Mouse (Mus musculus) liver, embryonic 15.5 days (tissue): ENCODE data around the gene Slc35f1. TPM values are rescaled to one million over a fixed set of nuclear protein-coding genes. Genes with fewer than 3 reads are reported as not detected.

ENCODE experiments used
- ATAC-seq: fragments of 200-750 bp; cut with Nextera tagmentation; 2 replicates; pipeline ENCODE4 v1.8.0; 2017; ENCODE audit warnings: moderate number of reproducible peaks, mild to moderate bottlenecking, moderate library complexity; ENCODE audit not compliant: insufficient read depth
- H3K27ac ChIP-seq: fragments of 300-500 bp; sonication (generic); replicated peaks from 2 replicates; pipeline ENCODE4 v1.5.1; 2015; ENCODE audit warnings: mild to moderate bottlenecking, inconsistent platforms
- H3K27me3 ChIP-seq: fragments of 300-500 bp; sonication (generic); 2 replicates; pipeline ENCODE4 v1.6.1; 2015; ENCODE audit warnings: mild to moderate bottlenecking, inconsistent platforms
- H3K36me3 ChIP-seq: fragments of 300-500 bp; sonication (generic); replicated peaks from 2 replicates; pipeline ENCODE4 v1.6.1; 2015; ENCODE audit warnings: moderate library complexity, mild to moderate bottlenecking, inconsistent platforms
- H3K4me1 ChIP-seq: fragments of 300-500 bp; sonication (generic); replicated peaks from 2 replicates; pipeline ENCODE4 v1.6.1; 2015; ENCODE audit warnings: inconsistent platforms
- H3K4me2 ChIP-seq: fragments of 300-500 bp; sonication (generic); 2 replicates; pipeline ENCODE4 v1.6.1; 2015; ENCODE audit warnings: moderate library complexity, mild to moderate bottlenecking, inconsistent platforms
- H3K4me3 ChIP-seq: fragments of 300-500 bp; sonication (generic); replicated peaks from 2 replicates; pipeline ENCODE4 v1.5.1; 2015; ENCODE audit warnings: mild to moderate bottlenecking, inconsistent platforms
- H3K9ac ChIP-seq: fragments of 300-500 bp; sonication (generic); 2 replicates; pipeline ENCODE4 v1.6.1; 2015; ENCODE audit warnings: moderate library complexity, mild to moderate bottlenecking, inconsistent platforms
- H3K9me3 ChIP-seq: fragments of 300-500 bp; sonication (generic); replicated peaks from 2 replicates; pipeline ENCODE4 v1.6.1; 2016; ENCODE audit warnings: inconsistent platforms
- WGBS: fragments of 180-500 bp; shearing (Covaris S2); methylation state at CpG from one replicate; pipeline ENCODE4 v1.1.7; 2015; ENCODE audit warnings: mixed read lengths; ENCODE audit not compliant: insufficient replicate concordance; 5-methylcytosine and 5-hydroxymethylcytosine counted together
- polyA plus RNA-seq: library from polyadenylated mRNA; unstranded; fragments of >200 nt; fragmentation: Nextera tagmentation; extraction: Ambion mirVana; gene quantifications from 2 replicates; pipeline ENCODE4 v1.2.1, GENCODE M21; 2015

Gene Slc35f1
- polyA plus RNA-seq, 1 experiment from 2014 or later, result 0.03 TPM

DNA sequence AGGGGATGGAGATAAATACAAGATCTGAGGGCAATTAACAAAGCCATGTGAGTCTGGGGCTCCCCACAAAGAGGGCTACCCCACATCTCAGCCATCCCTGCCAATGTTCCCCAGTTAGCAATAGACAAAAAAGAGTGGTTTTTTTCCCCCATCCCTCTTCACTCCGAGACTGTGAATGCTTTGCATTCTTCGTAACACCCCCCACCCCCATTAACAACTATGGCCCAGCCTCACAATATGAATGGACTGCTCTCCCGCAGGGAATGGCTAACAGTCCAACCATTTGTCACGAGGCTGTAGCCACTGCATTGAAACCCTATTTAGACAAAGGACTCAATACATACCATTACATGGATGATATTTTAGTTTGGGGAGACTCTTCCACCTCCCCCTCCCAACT is 338.1 kb downstream of the Slc35f1 start:
- Histone ChIP-seq H3K4me1 (no peaks in the 10 kb centered on the region), H3K27ac (no peak overlapping the region)
- no peak for ATAC-seq

GRCm38 (mm10) chr10:53035202-53035601 is 344.9 kb downstream of the Slc35f1 start:
- H3K9me3 ChIP-seq, result no peaks in the 10 kb centered on the region
- no peak overlapping the region for H3K9ac ChIP-seq
- H3K27me3 ChIP-seq, result no peaks in the 10 kb centered on the region
- no peak overlapping the region for H3K4me3 ChIP-seq
- H3K36me3 ChIP-seq, result no peaks in the 10 kb centered on the region
- H3K27ac ChIP-seq, result no peak overlapping the region
- H3K4me2 ChIP-seq, result no peak overlapping the region
- no peak for ATAC-seq
- no peaks in the 10 kb centered on the region for H3K4me1 ChIP-seq
- WGBS, result 22% methylated on average over 1 of the region's 1 CpGs

More for the DNA sequence above, 338.1 kb downstream of the Slc35f1 start:
- H3K9me3 ChIP-seq, result no peaks in the 10 kb centered on the region
- no peaks in the 10 kb centered on the region for H3K36me3 ChIP-seq
- WGBS, result 47% methylated on average over 4 of the region's 4 CpGs
- H3K4me2 ChIP-seq, result no peak overlapping the region
- H3K4me3 ChIP-seq, result no peak overlapping the region
- no peak overlapping the region for H3K9ac ChIP-seq
- no peaks in the 10 kb centered on the region for H3K27me3 ChIP-seq

- no peaks in the 10 kb centered on the region for H3K36me3 ChIP-seq
- H3K9me3 ChIP-seq, result no peaks in the 10 kb centered on the region
- H3K4me1 ChIP-seq, result no peaks in the 10 kb centered on the region
- no peak overlapping the region for H3K4me3 ChIP-seq
- no peak for ATAC-seq
- no peak overlapping the region for H3K4me2 ChIP-seq
- no peak overlapping the region for H3K9ac ChIP-seq
- no peak overlapping the region for H3K27ac ChIP-seq
- no peaks in the 10 kb centered on the region for H3K27me3 ChIP-seq
Measured at GRCm38 (mm10) chr10:53045931-53046330, 355.6 kb downstream of the Slc35f1 start.

- H3K27ac ChIP-seq, result no peak overlapping the region
- H3K9me3 ChIP-seq, result no peaks in the 10 kb centered on the region
- ATAC-seq, result no peak
- no peak overlapping the region for H3K9ac ChIP-seq
- H3K27me3 ChIP-seq, result no peaks in the 10 kb centered on the region
- no peaks in the 10 kb centered on the region for H3K36me3 ChIP-seq
- no peak overlapping the region for H3K4me2 ChIP-seq
- H3K4me1 ChIP-seq, result no peaks in the 10 kb centered on the region
- H3K4me3 ChIP-seq, result no peak overlapping the region
Measured at GRCm38 (mm10) chr10:53052521-53052920, 362.2 kb downstream of the Slc35f1 start.

GRCm38 (mm10) chr10:53060745-53061144 is 370.4 kb downstream of the Slc35f1 start:
- no peak overlapping the region for H3K4me3 ChIP-seq
- 45% methylated on average over 2 of the region's 2 CpGs for WGBS
- no peak for ATAC-seq
- no peaks in the 10 kb centered on the region for H3K36me3 ChIP-seq
- H3K4me1 ChIP-seq, result no peaks in the 10 kb centered on the region
- H3K27ac ChIP-seq, result no peak overlapping the region
- H3K9me3 ChIP-seq, result no peaks in the 10 kb centered on the region
- H3K27me3 ChIP-seq, result no peaks in the 10 kb centered on the region
- H3K9ac ChIP-seq, result no peak overlapping the region
- H3K4me2 ChIP-seq, result no peak overlapping the region

GRCm38 (mm10) chr10:53062741-53063140 is 372.4 kb downstream of the Slc35f1 start:
- no peak for ATAC-seq
- Histone ChIP-seq H3K9ac (no peak overlapping the region), H3K4me3 (no peak overlapping the region), H3K4me1 (no peaks in the 10 kb centered on the region), H3K27me3 (no peaks in the 10 kb centered on the region), H3K36me3 (no peaks in the 10 kb centered on the region), H3K27ac (no peak overlapping the region), H3K9me3 (no peaks in the 10 kb centered on the region), H3K4me2 (no peak overlapping the region)

- no peak for ATAC-seq
- Histone ChIP-seq H3K4me1 (no peaks in the 10 kb centered on the region), H3K36me3 (no peaks in the 10 kb centered on the region), H3K9me3 (no peaks in the 10 kb centered on the region), H3K27ac (no peak overlapping the region), H3K4me2 (no peak overlapping the region), H3K9ac (no peak overlapping the region), H3K27me3 (no peaks in the 10 kb centered on the region), H3K4me3 (no peak overlapping the region)
- 40% methylated on average over 1 of the region's 1 CpGs for WGBS
Measured at GRCm38 (mm10) chr10:53087811-53088210, 397.5 kb downstream of the Slc35f1 start.

DNA sequence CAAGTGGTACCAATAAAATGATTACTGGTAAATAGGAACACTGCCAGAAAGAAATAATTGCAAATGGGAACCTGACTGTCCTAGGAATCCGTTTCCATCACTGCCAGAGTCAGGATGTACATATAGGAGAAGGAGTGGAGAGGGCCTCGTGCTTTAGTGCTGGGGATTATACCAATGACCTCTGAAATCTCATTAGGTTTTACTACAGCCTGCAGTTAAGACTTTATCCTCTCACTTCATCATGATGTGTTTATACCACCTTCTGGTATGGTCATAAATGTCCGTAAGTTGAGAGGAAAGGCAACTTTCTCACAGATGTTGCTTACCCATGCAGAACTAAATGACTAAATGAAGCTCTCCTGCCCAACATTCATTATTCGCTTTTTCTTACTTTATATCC is 401.2 kb downstream of the Slc35f1 start:
- H3K9ac ChIP-seq, result no peak overlapping the region
- 48% methylated on average over 4 of the region's 4 CpGs for WGBS
- ATAC-seq, result no peak

GRCm38 (mm10) chr10:53096446-53096845 is 406.1 kb downstream of the Slc35f1 start:
- Histone ChIP-seq H3K4me1 (no peaks in the 10 kb centered on the region), H3K27ac (no peak overlapping the region), H3K36me3 (no peaks in the 10 kb centered on the region), H3K9me3 (no peaks in the 10 kb centered on the region), H3K4me2 (no peak overlapping the region), H3K27me3 (no peaks in the 10 kb centered on the region), H3K4me3 (no peak overlapping the region), H3K9ac (no peak overlapping the region)
- ATAC-seq, result no peak
- WGBS, result 56% methylated on average over 3 of the region's 3 CpGs

More for the DNA sequence above, 401.2 kb downstream of the Slc35f1 start:
- Histone ChIP-seq H3K4me3 (no peak overlapping the region), H3K36me3 (no peaks in the 10 kb centered on the region), H3K27ac (no peak overlapping the region), H3K4me1 (no peaks in the 10 kb centered on the region), H3K27me3 (no peaks in the 10 kb centered on the region), H3K9me3 (no peaks in the 10 kb centered on the region), H3K4me2 (no peak overlapping the region)

- H3K4me1 ChIP-seq, result no peaks in the 10 kb centered on the region
- H3K4me3 ChIP-seq, result no peak overlapping the region
- no peaks in the 10 kb centered on the region for H3K36me3 ChIP-seq
- no peaks in the 10 kb centered on the region for H3K27me3 ChIP-seq
- ATAC-seq, result no peak
- no peak overlapping the region for H3K27ac ChIP-seq
- WGBS, result 42% methylated on average over 3 of the region's 3 CpGs
- no peak overlapping the region for H3K4me2 ChIP-seq
- no peaks in the 10 kb centered on the region for H3K9me3 ChIP-seq
- no peak overlapping the region for H3K9ac ChIP-seq
Measured at GRCm38 (mm10) chr10:53100881-53101280, 410.5 kb downstream of the Slc35f1 start.

DNA sequence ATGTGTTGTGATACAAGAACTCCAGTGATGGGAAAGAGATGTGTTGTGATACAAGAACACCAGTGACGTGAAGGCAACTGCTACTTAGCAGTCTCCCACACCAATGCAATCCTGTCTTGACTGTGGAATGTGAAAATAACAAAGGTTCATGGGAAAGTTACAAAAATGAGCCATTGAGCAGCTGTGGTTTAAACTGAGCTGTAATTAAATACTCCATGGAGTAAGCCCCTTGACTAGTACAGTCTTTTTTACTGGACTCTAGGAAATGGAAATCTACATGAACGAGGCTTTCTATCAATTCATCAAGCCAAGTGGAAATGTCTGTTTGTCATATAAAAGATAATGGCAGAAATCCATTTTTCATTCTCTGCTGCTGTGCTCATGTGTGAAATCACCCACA is 411.1 kb downstream of the Slc35f1 start:
- 66% methylated on average over 2 of the region's 2 CpGs for WGBS
- no peaks in the 10 kb centered on the region for H3K9me3 ChIP-seq

DNA sequence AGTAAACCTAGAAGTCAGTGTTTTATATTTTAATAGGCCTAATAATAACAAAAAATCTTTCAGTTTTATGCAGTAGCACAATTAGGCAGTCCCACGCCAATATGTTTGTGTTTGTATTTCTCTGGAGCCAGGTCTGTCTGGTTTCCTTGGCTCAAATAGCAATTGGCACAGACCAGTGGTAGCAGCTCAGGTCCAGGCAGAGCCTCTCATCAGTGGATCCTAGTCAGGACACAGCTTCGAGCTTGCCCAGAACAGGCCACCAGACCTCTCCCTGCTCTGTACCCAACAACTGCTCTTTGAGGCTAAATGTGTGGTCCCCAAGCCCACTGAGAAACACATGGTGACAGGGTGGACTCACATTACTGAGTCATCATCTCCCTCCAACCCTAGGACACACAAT is 412.1 kb downstream of the Slc35f1 start:
- Histone ChIP-seq H3K4me3 (no peak overlapping the region), H3K4me1 (no peaks in the 10 kb centered on the region), H3K9ac (no peak overlapping the region), H3K27ac (no peak overlapping the region), H3K27me3 (no peaks in the 10 kb centered on the region), H3K4me2 (no peak overlapping the region), H3K36me3 (no peaks in the 10 kb centered on the region), H3K9me3 (no peaks in the 10 kb centered on the region)
- WGBS, result 57% methylated on average over 2 of the region's 2 CpGs
- ATAC-seq, result no peak

More for the DNA sequence above, 411.1 kb downstream of the Slc35f1 start:
- Histone ChIP-seq H3K4me2 (no peak overlapping the region), H3K9ac (no peak overlapping the region), H3K4me3 (no peak overlapping the region), H3K27ac (no peak overlapping the region), H3K4me1 (no peaks in the 10 kb centered on the region), H3K36me3 (no peaks in the 10 kb centered on the region), H3K27me3 (no peaks in the 10 kb centered on the region)
- ATAC-seq, result no peak
